Mouse (Mus musculus): Measurements from ENCODE around the gene Rassf8. TPM values are rescaled to one million over a fixed set of nuclear protein-coding genes. Genes with fewer than 3 reads are reported as not detected.
A peak's percentile ranks its signal among the peaks of the same experiment; 100 is the strongest.

Rassf8 gene
- total RNA-seq, 2 experiments from 2014 or later, result 11.5 to 11.9 TPM

DNA sequence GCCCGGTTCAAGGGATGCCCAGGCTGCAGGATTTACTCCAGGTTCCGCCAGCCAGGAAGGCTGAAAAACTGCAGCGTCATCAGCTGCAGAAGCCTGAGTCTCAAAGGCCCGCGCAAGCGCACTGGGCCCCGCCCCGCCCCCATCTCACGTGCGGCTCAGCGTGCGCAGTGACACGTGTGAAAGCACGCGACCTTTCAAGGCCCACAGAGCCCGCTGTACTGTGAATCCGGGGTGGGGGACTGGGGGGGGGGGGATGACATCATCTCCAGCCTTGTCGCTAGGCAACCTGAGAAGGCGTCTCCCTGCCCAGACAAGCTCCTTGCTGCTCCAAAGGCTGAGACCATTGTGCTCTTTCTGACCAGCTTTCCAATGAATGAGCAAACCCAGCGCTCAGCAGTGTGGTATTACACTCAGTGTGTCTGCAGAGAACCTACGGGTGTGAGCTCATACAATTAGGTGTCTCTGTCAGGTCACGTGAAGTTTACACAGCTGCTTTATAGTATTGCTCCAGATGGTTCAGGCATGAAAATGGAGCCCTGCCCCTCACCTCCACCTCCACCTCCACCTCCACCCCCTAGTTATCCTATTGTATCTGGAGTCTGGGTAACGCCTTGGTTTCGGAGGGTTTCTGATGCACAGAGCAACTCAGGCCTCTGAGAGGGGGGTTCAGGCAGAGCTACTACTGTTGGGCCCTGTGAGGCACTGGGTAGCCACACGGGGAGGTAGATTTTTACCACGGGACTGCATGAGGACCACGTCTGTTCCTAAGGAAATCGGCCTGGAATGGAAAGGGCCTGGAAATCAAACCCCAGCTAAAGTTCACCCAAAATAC lies 109.4 kb downstream of the Rassf8 start:
- peak; percentile 74 for ATAC-seq (replicated peaks; ENCODE audit: poor library complexity)

DNA sequence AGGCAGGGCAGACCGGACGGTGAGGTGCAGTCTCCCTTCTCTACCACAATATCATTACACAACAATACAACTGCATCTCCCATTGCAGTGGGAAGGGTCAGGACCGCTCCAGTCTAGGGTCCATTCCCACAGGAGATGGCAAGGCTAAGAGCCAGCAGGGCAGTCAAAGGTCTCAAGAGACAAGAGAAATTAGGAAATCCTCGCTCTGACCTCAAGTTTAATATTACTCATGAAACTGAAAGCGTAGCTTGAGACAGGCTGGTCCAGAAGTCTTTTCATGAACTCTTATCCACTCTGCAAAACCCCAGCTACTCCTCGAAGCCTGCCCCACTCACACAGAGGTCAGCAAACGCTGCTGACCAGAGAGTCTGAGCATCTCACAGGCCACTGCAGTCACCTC lies 110.9 kb downstream of the Rassf8 start:
- ATAC-seq (replicated peaks; ENCODE audit: poor library complexity), result no peak

DNA sequence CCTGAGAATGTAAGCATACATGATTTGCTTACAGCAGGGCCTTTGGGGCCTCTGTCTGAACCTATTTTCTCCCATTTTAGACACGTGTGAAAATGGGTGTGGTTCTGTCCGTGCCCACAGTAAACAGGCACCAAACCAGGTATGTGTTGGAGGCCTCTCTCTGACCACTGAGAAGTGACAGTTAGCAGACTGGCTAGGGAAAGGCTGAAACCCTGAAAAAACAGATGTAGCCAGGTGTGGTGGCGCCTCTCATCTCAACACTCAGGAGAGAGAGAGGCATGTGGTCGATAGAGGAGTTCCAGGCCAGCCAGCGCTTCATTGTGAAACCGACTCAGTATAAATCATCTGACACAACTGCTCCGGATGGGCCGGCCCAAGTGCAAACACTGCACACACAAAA lies 111.9 kb downstream of the Rassf8 start:
- ATAC-seq (replicated peaks; ENCODE audit: poor library complexity), result no peak

DNA sequence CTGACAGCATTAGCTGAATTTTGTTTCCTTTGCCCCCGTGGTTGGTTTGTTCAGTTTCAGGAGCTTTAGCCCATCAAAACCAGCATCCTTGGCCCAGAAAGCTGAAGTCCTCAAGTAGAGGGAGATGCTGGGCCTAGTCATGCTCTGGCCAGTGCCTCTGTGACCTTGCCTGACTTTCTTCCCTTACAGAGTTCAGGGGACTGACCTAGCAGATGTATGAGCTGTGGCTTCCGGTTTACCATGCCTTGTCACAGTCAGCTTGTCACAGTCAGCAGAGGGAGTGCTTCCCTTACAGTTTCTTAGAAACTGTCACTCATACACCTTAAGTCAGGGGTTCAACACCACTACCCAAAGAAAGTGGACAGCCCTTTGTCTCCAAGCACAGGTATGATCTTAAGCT lies 113.8 kb downstream of the Rassf8 start:
- peak; percentile 45 for ATAC-seq (replicated peaks; ENCODE audit: poor library complexity)

DNA sequence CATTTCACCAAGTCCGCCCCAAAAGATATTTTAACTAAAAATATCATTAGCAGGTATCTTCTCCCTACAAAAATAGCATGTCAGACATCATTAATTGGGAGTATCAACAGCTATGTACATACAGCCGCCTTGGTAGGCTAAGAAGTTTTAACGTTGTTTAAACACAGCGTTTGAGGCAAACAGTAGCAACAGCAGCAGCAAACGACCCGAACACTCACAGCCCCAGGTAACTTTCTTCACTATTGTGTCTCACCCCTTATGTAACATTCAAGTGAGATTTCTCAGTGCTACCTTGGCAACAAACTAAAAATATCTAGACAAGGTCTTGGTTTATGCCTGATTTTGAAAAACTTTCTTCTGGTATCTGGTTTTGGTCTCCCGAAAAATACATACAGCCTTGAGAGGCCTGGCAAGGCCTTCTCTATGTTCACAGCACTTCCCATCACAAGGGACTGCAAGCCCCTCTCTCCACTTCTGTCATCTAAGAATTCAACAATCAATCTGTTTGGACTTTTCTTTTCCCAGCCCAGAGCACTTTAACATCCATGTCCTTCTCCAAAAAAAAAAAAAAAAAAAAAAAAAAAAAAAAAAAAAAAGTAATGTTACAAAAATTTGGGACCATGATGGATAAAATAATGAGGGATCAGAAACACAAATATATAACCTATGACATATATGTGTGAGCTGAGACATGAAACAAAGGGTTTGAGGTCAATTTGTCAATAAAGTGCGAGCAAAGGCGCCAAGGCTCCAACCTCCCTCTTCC lies 115.1 kb downstream of the Rassf8 start:
- no peak for ATAC-seq (replicated peaks; ENCODE audit: poor library complexity)

DNA sequence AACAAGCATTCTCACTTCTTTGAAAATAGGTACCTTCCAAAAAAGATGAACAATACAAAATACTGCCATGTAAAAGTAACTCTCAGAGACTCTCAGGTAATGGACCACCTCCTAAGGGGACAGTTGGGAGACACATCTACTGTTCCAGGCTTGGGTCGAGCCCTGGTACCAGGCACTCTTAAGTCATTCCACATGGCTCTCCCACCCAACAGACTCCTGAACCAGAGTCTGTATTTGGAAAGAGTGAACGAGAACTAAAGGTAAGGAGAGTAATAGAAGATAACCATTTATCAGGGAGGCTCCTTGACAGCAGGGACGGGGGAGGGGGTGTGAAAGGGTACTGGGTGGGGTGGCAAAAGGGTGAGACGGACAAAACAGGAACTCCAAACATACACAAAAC lies 115.8 kb downstream of the Rassf8 start:
- no peak for ATAC-seq (replicated peaks; ENCODE audit: poor library complexity)

DNA sequence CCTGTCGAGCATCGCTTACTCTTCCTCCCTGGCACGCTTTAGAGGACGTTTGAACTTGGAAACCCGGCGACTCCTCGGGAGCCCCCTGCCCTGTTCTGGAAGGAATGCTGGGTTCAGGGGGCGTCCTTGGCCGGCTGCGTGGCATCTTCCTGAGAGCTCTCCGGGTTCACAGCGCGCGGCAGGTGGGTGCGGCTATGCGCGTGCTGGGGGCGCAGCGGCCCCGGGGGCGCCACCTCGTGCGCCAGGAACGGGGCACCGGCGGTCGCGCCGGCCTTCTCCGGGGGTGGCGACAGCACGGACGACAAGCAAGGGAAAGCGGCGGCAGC lies 116.2 kb downstream of the Rassf8 start:
- no peak for ATAC-seq (replicated peaks; ENCODE audit: poor library complexity)

DNA sequence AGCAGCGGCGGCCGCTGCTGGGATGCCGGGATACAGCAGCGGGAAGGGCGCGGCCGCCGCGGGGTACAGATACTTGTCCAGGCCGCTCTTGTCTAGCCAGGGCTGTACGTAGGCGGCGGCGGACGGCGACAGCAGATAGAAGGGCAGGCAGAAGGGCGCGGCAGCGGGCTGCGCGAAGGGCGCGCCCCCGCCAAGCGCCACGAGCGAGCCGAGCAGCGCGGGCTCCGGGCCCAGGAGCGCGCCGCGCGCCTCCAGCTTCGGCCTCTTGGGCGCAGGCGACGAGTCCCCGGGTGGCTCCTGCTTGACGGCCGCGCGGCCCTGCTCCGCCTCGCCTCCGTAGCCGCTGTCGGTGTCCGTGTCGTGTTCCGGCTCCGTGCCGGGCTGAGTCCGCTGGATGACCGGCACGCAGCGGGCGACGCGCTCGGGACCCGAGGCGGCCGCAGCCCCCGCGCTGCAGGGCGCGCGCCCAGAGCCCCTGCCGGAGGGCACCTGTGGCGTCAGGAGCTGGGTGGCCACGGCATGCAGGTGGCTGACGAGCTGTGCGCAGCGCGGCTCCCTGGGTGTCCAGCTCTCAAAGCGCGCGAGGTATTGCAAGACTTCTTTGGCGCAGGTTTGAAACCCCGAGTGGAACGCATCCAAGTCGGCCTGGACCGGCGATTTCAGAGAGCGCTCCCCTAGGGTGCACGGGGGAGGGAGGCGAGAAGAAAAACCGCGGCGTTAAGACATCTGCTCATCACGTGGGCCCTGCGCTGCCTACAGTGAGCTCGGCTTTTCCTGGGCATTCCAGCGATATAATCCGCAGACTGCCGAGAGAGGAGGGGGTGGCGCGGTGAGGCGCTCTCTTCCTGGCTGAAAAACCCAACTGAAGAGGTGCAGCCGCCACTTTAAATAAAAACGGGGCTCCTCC lies 116.8 kb downstream of the Rassf8 start:
- ATAC-seq (replicated peaks; ENCODE audit: poor library complexity), result peak; percentile 67

DNA sequence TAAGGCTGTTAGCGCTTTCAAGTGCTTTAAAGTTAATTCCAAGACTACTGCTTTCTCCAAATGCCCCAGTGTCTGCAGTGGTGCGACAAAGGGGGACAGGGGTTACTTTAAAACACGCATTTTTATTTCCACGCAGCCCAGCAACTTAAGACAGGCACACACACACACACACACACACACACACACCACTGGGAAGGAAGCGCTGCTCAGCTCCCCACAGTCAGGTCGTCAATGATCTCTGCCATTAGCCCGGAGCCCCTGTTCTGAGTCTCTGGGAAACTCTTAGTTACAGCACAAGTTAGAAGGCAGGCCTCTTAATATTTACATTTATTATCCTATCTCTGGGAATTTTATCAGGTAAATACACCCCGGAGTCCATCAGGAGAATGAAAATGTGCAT lies 117.6 kb downstream of the Rassf8 start:
- no peak for ATAC-seq (replicated peaks; ENCODE audit: poor library complexity)

DNA sequence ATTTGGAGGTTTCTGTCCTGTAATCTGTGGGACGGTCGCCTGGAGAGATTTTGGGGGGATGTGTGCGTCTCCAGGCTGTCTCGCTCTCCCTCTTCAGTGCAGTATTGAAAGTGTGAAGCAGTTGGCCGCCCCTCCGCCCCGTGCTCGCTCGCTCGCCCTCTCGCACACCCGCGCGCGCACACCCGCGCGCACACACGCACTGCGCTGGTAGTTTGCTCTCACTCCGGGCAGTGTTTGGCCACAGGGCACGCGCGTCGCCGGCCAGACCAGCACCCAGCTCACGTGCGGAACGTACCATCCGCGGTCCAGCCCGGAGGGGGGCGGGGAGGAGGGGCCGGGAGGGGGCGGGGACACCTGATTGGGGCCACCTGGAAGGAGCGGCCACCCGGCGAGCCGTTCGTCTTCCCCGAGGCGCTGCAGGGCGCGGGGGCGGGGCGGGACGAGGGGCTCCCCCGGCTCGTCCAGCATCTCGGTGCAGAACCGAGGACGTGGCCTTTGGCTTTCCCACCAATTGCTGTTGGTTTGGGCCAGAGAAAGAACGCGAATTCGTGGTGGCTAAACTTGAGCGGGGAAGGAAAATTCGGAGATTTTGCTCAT lies 118.8 kb downstream of the Rassf8 start, which contains the start of gene Bhlhe41:
TSS of gene Bhlhe41 (minus strand) at position 270 of the 597 bp plus-strand sequence.
- ATAC-seq (replicated peaks; ENCODE audit: poor library complexity), result 0 out of 2 replicates have a peak, but pooled peaks have one; percentile 5

DNA sequence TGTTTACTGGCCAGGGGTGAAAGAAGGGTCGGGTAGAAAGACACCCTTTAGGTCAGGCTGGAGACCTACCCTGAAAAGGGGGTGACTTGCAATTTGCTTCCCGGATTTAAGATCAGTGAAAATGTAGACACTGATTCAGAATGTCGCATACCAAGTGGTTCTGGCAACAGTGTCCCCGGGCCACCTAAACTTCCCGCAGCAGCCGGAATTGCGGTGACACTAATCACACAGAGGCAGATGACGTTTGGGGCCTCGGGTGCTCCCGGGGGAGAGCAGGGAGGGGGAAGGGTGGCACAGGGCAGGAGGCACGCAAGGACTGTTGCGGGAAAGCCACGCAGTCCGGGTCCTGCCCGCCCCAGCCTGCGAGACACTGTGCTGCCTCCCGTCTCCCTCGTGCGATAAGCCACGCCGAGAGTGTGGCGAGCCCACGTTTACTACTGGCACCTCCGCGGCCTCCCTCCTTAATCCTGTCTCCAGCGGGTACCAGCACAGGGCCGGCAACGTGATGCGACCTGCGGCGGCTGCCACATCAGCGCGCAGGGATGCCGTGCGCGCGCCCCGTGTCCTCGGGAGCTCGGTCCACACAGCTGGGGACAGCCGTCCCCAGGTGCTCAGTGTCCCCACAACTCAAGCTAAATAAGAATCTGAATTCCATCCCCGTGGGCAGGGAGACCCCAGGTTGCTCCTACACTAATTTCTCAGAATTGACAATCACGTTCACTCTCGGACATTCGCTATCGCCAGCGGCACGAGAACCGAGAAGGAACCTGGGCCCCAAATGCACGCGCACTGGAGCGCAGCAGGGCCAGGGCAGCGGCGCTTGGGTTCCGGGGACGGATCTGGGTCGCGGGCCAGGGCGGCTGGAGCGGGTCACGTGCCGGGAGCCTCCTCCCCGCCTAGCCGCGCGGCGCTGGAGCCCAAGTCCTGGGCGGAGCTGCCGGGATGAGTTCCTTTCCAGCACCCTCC lies 119.6 kb downstream of the Rassf8 start:
- peak; percentile 29 for ATAC-seq (replicated peaks; ENCODE audit: poor library complexity)

DNA sequence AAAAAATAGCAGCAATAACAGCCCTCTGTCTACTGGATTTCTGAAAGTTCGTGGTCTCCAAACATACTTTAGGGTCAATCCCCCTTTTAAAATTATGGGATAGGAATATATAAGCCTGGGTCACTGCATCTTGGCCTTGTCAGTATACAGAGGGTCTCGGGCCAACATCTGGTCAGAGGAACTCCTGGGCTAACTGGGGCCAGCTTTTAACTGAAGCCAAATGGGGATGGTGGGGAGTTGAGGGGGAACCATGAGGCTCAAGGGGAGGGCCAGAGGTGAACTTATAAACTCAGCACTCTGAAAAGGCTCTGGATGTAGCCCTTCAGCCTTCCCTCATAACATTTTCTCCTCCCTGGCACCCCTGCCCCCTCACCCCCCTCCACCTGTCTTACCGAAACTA lies 120.6 kb downstream of the Rassf8 start:
- no peak for ATAC-seq (replicated peaks; ENCODE audit: poor library complexity)

Other genes with a start within 250 kb of the Rassf8 start
- not detected in 2 replicates for gene Lmntd1, start 132.4 kb upstream of the Rassf8 start, total RNA-seq (2015)
- not detected in 2 replicates for gene Lmntd1, start 132.4 kb upstream of the Rassf8 start, total RNA-seq (2017)
- gene Tuba3b, start 131.0 kb upstream of the Rassf8 start, total RNA-seq (2015), result not detected in 2 replicates
- not detected in 2 replicates for gene Tuba3b, start 131.0 kb upstream of the Rassf8 start, total RNA-seq (2017)
- 0.02 TPM in 1 of 2 replicates, not detected in the other for gene Bhlhe41, start 118.8 kb downstream of the Rassf8 start, total RNA-seq (2015)
- gene Bhlhe41, start 118.8 kb downstream of the Rassf8 start, total RNA-seq (2017), result 0.12 TPM in 1 of 2 replicates, not detected in the other
- gene Sspn, start 184.9 kb downstream of the Rassf8 start, total RNA-seq (2015), result not detected in 2 replicates
- not detected in 2 replicates for gene Sspn, start 184.9 kb downstream of the Rassf8 start, total RNA-seq (2017)

Data from megakaryocyte progenitor cell, adult 5-6 weeks (primary cell).